Mouse (Mus musculus): Measurements from ENCODE around the gene Sept4. TPM values are rescaled to one million over a fixed set of nuclear protein-coding genes. Genes with fewer than 3 reads are reported as not detected.

Gene Sept4
- polyA plus RNA-seq, 1 experiment: 25.7 TPM

GRCm38 (mm10) chr11:87531695-87532094 lies 37.0 kb upstream of the Sept4 start:
- Histone ChIP-seq H3K4me1 (ENCODE audit: control insufficient read depth, insufficient read depth, insufficient read length) (no peaks in the 10 kb centered on the region), H3K27ac (ENCODE audit: insufficient read depth, low read length) (no peak overlapping the region), H3K4me3 (ENCODE audit: extremely low read depth, insufficient read depth, insufficient read length) (no peak overlapping the region), H3K27me3 (ENCODE audit: control insufficient read depth, insufficient read depth, low read length) (no peaks in the 10 kb centered on the region), H3K36me3 (ENCODE audit: control insufficient read depth, insufficient read depth, low read length) (no peaks in the 10 kb centered on the region)
- TF ChIP-seq CTCF (IDR thresholded peaks at IDR 0.05; ENCODE audit: extremely low read depth, insufficient read depth, insufficient read length, insufficient replicate concordance): no peak
- no peak for TF ChIP-seq POLR2A (IDR thresholded peaks at IDR 0.05; ENCODE audit: low read depth, low read length)
- WGBS: 74% methylated on average over 6 of the region's 6 CpGs
- no peak for DNase-seq (ENCODE audit: low read depth in 1 of 2, low spot score in 2 of 2)

- H3K4me1 ChIP-seq (ENCODE audit: control insufficient read depth, insufficient read depth, insufficient read length): no peaks in the 10 kb centered on the region
- DNase-seq (ENCODE audit: low read depth in 1 of 2, low spot score in 2 of 2): no peak
- H3K27me3 ChIP-seq (ENCODE audit: control insufficient read depth, insufficient read depth, low read length): no peaks in the 10 kb centered on the region
- H3K4me3 ChIP-seq (ENCODE audit: extremely low read depth, insufficient read depth, insufficient read length): no peak overlapping the region
- 74% methylated on average over 8 of the region's 8 CpGs for WGBS
- H3K27ac ChIP-seq (ENCODE audit: insufficient read depth, low read length): no peak overlapping the region
- no peaks in the 10 kb centered on the region for H3K36me3 ChIP-seq (ENCODE audit: control insufficient read depth, insufficient read depth, low read length)
- no peak for TF ChIP-seq CTCF (IDR thresholded peaks at IDR 0.05; ENCODE audit: extremely low read depth, insufficient read depth, insufficient read length, insufficient replicate concordance)
- TF ChIP-seq POLR2A (IDR thresholded peaks at IDR 0.05; ENCODE audit: low read depth, low read length): no peak
These were observed 26.4 kb upstream of the Sept4 start for GRCm38 (mm10) chr11:87542285-87542684.

- no peak for TF ChIP-seq CTCF (IDR thresholded peaks at IDR 0.05; ENCODE audit: extremely low read depth, insufficient read depth, insufficient read length, insufficient replicate concordance)
- TF ChIP-seq POLR2A (IDR thresholded peaks at IDR 0.05; ENCODE audit: low read depth, low read length): no peak
- H3K4me3 ChIP-seq (ENCODE audit: extremely low read depth, insufficient read depth, insufficient read length): no peak overlapping the region
- DNase-seq (ENCODE audit: low read depth in 1 of 2, low spot score in 2 of 2): no peak
- 32% methylated on average over 3 of the region's 3 CpGs for WGBS
- H3K27me3 ChIP-seq (ENCODE audit: control insufficient read depth, insufficient read depth, low read length): no peaks in the 10 kb centered on the region
- H3K36me3 ChIP-seq (ENCODE audit: control insufficient read depth, insufficient read depth, low read length): no peaks in the 10 kb centered on the region
- no peaks in the 10 kb centered on the region for H3K4me1 ChIP-seq (ENCODE audit: control insufficient read depth, insufficient read depth, insufficient read length)
- no peak overlapping the region for H3K27ac ChIP-seq (ENCODE audit: insufficient read depth, low read length)
These were observed 25.8 kb upstream of the Sept4 start for GRCm38 (mm10) chr11:87542906-87543305.

- Histone ChIP-seq H3K36me3 (ENCODE audit: control insufficient read depth, insufficient read depth, low read length) (no peaks in the 10 kb centered on the region), H3K4me3 (ENCODE audit: extremely low read depth, insufficient read depth, insufficient read length) (no peak overlapping the region), H3K27ac (ENCODE audit: insufficient read depth, low read length) (no peak overlapping the region), H3K4me1 (ENCODE audit: control insufficient read depth, insufficient read depth, insufficient read length) (no peaks in the 10 kb centered on the region), H3K27me3 (ENCODE audit: control insufficient read depth, insufficient read depth, low read length) (no peaks in the 10 kb centered on the region)
- TF ChIP-seq CTCF (IDR thresholded peaks at IDR 0.05; ENCODE audit: extremely low read depth, insufficient read depth, insufficient read length, insufficient replicate concordance): no peak
- TF ChIP-seq POLR2A (IDR thresholded peaks at IDR 0.05; ENCODE audit: low read depth, low read length): no peak
- no peak for DNase-seq (ENCODE audit: low read depth in 1 of 2, low spot score in 2 of 2)
- WGBS: 86% methylated on average over 4 of the region's 4 CpGs
These were observed 15.4 kb upstream of the Sept4 start for GRCm38 (mm10) chr11:87553342-87553741.

- Histone ChIP-seq H3K27ac (ENCODE audit: insufficient read depth, low read length) (no peak overlapping the region), H3K4me1 (ENCODE audit: control insufficient read depth, insufficient read depth, insufficient read length) (no peaks in the 10 kb centered on the region), H3K4me3 (ENCODE audit: extremely low read depth, insufficient read depth, insufficient read length) (no peak overlapping the region), H3K36me3 (ENCODE audit: control insufficient read depth, insufficient read depth, low read length) (no peaks in the 10 kb centered on the region), H3K27me3 (ENCODE audit: control insufficient read depth, insufficient read depth, low read length) (no peaks in the 10 kb centered on the region)
- 67% methylated on average over 5 of the region's 5 CpGs for WGBS
- DNase-seq (ENCODE audit: low read depth in 1 of 2, low spot score in 2 of 2): no peak
- TF ChIP-seq POLR2A (IDR thresholded peaks at IDR 0.05; ENCODE audit: low read depth, low read length) (no peak), CTCF (IDR thresholded peaks at IDR 0.05; ENCODE audit: extremely low read depth, insufficient read depth, insufficient read length, insufficient replicate concordance) (no peak)
These were observed 14.3 kb upstream of the Sept4 start for GRCm38 (mm10) chr11:87554386-87554785.

- DNase-seq (ENCODE audit: low read depth in 1 of 2, low spot score in 2 of 2): no peak
- TF ChIP-seq POLR2A (IDR thresholded peaks at IDR 0.05; ENCODE audit: low read depth, low read length): no peak
- TF ChIP-seq CTCF (IDR thresholded peaks at IDR 0.05; ENCODE audit: extremely low read depth, insufficient read depth, insufficient read length, insufficient replicate concordance): no peak
- 45% methylated on average over 2 of the region's 2 CpGs for WGBS
- Histone ChIP-seq H3K4me3 (ENCODE audit: extremely low read depth, insufficient read depth, insufficient read length) (no peak overlapping the region), H3K4me1 (ENCODE audit: control insufficient read depth, insufficient read depth, insufficient read length) (no peaks in the 10 kb centered on the region), H3K27me3 (ENCODE audit: control insufficient read depth, insufficient read depth, low read length) (no peaks in the 10 kb centered on the region), H3K36me3 (ENCODE audit: control insufficient read depth, insufficient read depth, low read length) (no peaks in the 10 kb centered on the region), H3K27ac (ENCODE audit: insufficient read depth, low read length) (no peak overlapping the region)
These were observed 13.5 kb upstream of the Sept4 start for GRCm38 (mm10) chr11:87555106-87555703.

GRCm38 (mm10) chr11:87561208-87561607 lies 7.5 kb upstream of the Sept4 start:
- WGBS: 78% methylated on average over 6 of the region's 6 CpGs
- no peak overlapping the region for H3K4me3 ChIP-seq (ENCODE audit: extremely low read depth, insufficient read depth, insufficient read length)
- no peak for TF ChIP-seq POLR2A (IDR thresholded peaks at IDR 0.05; ENCODE audit: low read depth, low read length)
- no peak for TF ChIP-seq CTCF (IDR thresholded peaks at IDR 0.05; ENCODE audit: extremely low read depth, insufficient read depth, insufficient read length, insufficient replicate concordance)
- H3K27me3 ChIP-seq (ENCODE audit: control insufficient read depth, insufficient read depth, low read length): no peaks in the 10 kb centered on the region
- H3K27ac ChIP-seq (ENCODE audit: insufficient read depth, low read length): no peak overlapping the region
- DNase-seq (ENCODE audit: low read depth in 1 of 2, low spot score in 2 of 2): no peak
- H3K36me3 ChIP-seq (ENCODE audit: control insufficient read depth, insufficient read depth, low read length): no peaks in the 10 kb centered on the region
- no peaks in the 10 kb centered on the region for H3K4me1 ChIP-seq (ENCODE audit: control insufficient read depth, insufficient read depth, insufficient read length)
